Mouse (Mus musculus): ENCODE results near the gene Tmem266.

The Tmem266 gene

DNA sequence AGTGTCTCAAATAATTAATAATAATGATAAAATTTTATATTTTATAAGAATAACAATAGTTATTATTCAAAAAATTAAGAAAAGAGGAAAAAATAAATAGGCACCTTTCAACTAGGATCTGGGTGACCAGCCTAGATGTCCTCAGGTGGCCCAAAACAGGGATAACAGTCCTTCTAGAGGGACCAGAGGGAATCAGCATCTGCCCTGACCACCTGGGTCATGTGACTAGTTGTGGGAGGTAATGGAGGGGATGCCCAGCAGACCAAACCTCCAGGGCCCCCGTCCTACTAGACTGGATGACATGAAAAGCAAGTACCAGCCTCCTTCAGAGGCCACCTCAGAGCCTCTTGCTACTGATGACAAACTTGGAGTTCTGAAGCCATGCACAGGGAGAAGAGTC lies 122.4 kb downstream of the Tmem266 start:
- no peak for DNase-seq (ENCODE audit: low read depth in 1 of 2, low spot score in 2 of 2)

- no peak for DNase-seq (ENCODE audit: low read depth in 1 of 2, low spot score in 2 of 2)
Observed at GRCm38 (mm10) chr9:55450035-55450434, 123.3 kb downstream of the Tmem266 start.

GRCm38 (mm10) chr9:55451426-55451825 lies 124.7 kb downstream of the Tmem266 start:
- DNase-seq (ENCODE audit: low read depth in 1 of 2, low spot score in 2 of 2) = no peak

DNA sequence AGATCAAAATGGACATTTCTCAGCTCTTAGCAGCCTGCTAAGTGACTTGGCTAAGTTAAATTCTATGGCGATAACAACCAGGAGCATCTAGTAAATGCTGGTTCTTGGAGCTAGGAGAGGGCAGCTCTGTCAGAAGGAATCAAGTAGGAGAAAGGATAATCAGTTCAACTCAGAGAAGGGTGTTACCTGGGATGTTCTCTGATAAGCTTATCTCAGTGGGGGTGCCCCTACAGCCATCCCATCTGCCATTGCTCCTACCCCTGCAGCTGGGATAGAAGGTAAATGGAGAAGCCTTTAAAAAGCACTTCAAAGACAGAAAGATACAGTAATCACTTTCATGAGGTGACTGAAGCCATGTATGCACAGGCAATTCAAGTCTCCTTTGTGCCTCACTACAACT lies 126.2 kb downstream of the Tmem266 start:
- no peak for DNase-seq (ENCODE audit: low read depth in 1 of 2, low spot score in 2 of 2)

DNA sequence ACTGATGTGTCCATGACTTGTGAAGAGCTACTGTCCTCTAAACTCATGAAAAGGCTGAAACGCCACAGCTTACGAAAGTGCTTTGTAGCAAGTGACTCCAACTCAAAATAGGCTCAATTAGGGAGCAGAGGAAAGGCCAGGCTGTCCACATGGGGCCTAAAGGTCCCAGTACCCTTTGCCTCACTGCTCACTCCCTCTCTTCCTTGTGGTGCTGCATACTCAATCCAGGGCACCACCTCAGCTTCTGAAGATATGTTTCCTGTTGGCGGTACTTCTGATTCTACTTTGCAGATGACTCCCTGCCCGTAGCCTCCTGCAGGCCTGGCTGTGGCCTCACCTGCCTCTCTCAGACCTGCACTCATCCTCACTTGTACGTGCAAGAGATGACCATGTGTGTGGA lies 126.7 kb downstream of the Tmem266 start:
- no peak for DNase-seq (ENCODE audit: low read depth in 1 of 2, low spot score in 2 of 2)

DNA sequence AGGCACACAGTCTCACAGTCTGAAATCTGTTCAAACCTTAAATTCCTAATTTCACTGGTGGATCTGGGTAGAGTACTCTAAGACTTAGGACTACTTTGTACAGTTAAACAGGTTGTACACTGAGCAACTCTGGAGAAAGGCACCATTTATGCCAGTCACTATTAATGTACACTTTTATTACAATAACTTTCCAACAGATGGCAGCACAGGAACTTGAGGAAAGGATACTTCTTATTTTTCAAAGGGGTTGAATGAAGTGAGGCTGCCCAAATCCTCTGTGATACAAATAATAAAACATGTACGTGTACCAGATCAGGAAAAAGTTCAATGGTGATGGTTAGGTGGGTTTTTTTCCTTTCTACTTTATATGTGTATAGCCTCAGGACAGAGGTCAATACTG lies 141.7 kb downstream of the Tmem266 start:
- DNase-seq (ENCODE audit: low read depth in 1 of 2, low spot score in 2 of 2) = no peak

- no peak for DNase-seq (ENCODE audit: low read depth in 1 of 2, low spot score in 2 of 2)
Observed at GRCm38 (mm10) chr9:55476084-55476483, 149.4 kb downstream of the Tmem266 start.

- no peak for DNase-seq (ENCODE audit: low read depth in 1 of 2, low spot score in 2 of 2)
Observed at GRCm38 (mm10) chr9:55478699-55479098, 152.0 kb downstream of the Tmem266 start.

GRCm38 (mm10) chr9:55482116-55482515 lies 155.4 kb downstream of the Tmem266 start:
- no peak for DNase-seq (ENCODE audit: low read depth in 1 of 2, low spot score in 2 of 2)
